Mouse (Mus musculus) midbrain, embryonic 16.5 days (tissue): ENCODE measurements around the gene Aldh18a1. TPM values are rescaled to one million over a fixed set of nuclear protein-coding genes. Genes with fewer than 3 reads are reported as not detected.

Source experiments
- ATAC-seq: fragments of 200-750 bp; cut with Nextera tagmentation; 2 replicates; pipeline ENCODE4 v1.8.0; 2017; ENCODE audit warnings: moderate TSS enrichment
- H3K27ac ChIP-seq: fragments of 300-500 bp; sonication (generic); 2 replicates; pipeline ENCODE4 v1.5.1; 2014; ENCODE audit warnings: mild to moderate bottlenecking, low read length, mixed read lengths
- H3K27me3 ChIP-seq: fragments of 300-500 bp; sonication (generic); 2 replicates; pipeline ENCODE4 v1.6.1; 2014; ENCODE audit warnings: low read depth, low read length, mixed read lengths; ENCODE audit not compliant: control insufficient read depth, insufficient read depth
- H3K36me3 ChIP-seq: fragments of 300-500 bp; sonication (generic); 2 replicates; pipeline ENCODE4 v1.6.1; 2014; ENCODE audit warnings: mild to moderate bottlenecking, low read length, moderate library complexity, mixed read lengths; ENCODE audit not compliant: control insufficient read depth, insufficient read depth
- H3K4me1 ChIP-seq: fragments of 300-500 bp; sonication (generic); 2 replicates; pipeline ENCODE4 v1.6.1; 2014; ENCODE audit warnings: mild to moderate bottlenecking, low read length, mixed read lengths; ENCODE audit not compliant: control insufficient read depth, insufficient read depth
- H3K4me2 ChIP-seq: fragments of 300-500 bp; sonication (generic); 2 replicates; pipeline ENCODE4 v1.6.1; 2014; ENCODE audit warnings: mild to moderate bottlenecking, low read length, mixed read lengths
- H3K4me3 ChIP-seq: fragments of 300-500 bp; sonication (generic); 2 replicates; pipeline ENCODE4 v1.5.1; 2014; ENCODE audit warnings: low read depth, mild to moderate bottlenecking, low read length, moderate library complexity, mixed read lengths
- H3K9ac ChIP-seq: fragments of 300-500 bp; sonication (generic); 2 replicates; pipeline ENCODE4 v1.6.1; 2014; ENCODE audit warnings: low read depth, low read length, mixed read lengths
- H3K9me3 ChIP-seq: fragments of 300-500 bp; sonication (generic); replicated peaks from 2 replicates; pipeline ENCODE4 v1.6.1; 2014; ENCODE audit warnings: mild to moderate bottlenecking, low read length, mixed read lengths; ENCODE audit not compliant: control insufficient read depth, poor library complexity, severe bottlenecking
- WGBS: fragments of 180-500 bp; shearing (Covaris S2); extraction: QIAGEN DNeasy Blood & Tissue Kit; methylation state at CpG from one replicate; pipeline ENCODE4 v1.1.7; 2014; 5-methylcytosine and 5-hydroxymethylcytosine counted together
- polyA plus RNA-seq: library from polyadenylated mRNA; unstranded; fragments of >200 nt; fragmentation: Nextera tagmentation; extraction: Ambion mirVana; gene quantifications from 2 replicates; pipeline ENCODE4 v1.2.1, GENCODE M21; 2015

The Aldh18a1 gene
- polyA plus RNA-seq, 1 experiment from 2014 or later: 58.4 TPM

DNA sequence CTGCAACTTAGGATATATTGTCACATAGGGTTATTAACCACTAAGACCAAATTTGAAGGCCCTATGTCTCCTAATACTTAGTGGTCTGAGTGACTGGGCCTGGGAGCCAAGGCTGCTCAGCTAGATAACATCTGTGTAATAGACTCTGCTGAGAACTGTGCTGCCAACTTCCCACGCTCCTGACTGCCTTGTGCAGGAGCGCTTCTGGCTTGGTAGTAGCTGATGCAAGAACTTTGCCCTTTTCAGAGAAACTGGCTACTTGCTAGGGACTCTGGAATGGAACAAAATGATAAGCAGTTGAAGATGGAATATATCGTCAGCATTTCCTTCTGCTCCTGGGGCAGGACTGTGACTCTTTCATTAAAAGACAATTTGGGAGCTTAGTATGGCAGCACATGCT is 7.0 kb upstream of the Aldh18a1 start:
- Histone ChIP-seq H3K4me1 (no peaks in the 10 kb centered on the region), H3K36me3 (peaks cover 12% of the 10 kb centered on the region), H3K4me2 (no peak overlapping the region), H3K9me3 (no peaks in the 10 kb centered on the region), H3K4me3 (no peak overlapping the region), H3K27me3 (no peaks in the 10 kb centered on the region), H3K9ac (no peak overlapping the region), H3K27ac (no peak overlapping the region)
- 89% methylated on average over 3 of the region's 3 CpGs for WGBS
- ATAC-seq: no peak

DNA sequence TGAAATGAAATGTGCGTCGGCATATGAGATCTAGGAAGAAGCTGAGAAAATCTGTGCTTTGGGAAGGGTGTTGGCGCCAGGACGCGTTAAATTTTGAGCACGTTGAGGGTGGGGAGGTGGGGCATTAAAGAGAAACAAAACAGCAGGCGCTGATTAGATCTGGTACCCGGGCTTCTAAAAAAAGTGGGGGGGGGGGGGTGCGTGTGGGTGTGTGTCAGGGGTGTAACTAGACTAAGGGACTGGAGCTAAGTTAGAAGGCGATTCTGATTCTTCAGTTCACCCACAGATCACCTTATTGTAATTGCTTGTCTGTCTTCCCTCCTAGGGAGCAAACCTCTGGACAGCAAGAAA is 1.2 kb upstream of the Aldh18a1 start:
- H3K4me2 ChIP-seq: peak overlapping the region; percentile 66
- 0 out of 2 replicates have a peak overlapping the region, but pooled peaks have one; percentile 17 for H3K9ac ChIP-seq
- H3K36me3 ChIP-seq: peaks cover 5% of the 10 kb centered on the region
- no peaks in the 10 kb centered on the region for H3K27me3 ChIP-seq
- no peak; the same call in 1 of the 2 replicates for ATAC-seq
- H3K4me3 ChIP-seq: peak overlapping the region; percentile 72
- peaks cover 23% of the 10 kb centered on the region for H3K4me1 ChIP-seq
- peak overlapping the region; percentile 75 for H3K27ac ChIP-seq
- H3K9me3 ChIP-seq: no peaks in the 10 kb centered on the region
- WGBS: under 1% methylated on average over 9 of the region's 10 CpGs

GRCm38 (mm10) chr19:40588847-40589529 is 725 bp upstream of the Aldh18a1 start:
- ATAC-seq: peak; percentile 79
- under 1% methylated on average over 18 of the region's 18 CpGs for WGBS
- Histone ChIP-seq H3K36me3 (peaks cover 3% of the 10 kb centered on the region), H3K4me2 (peak overlapping the region; percentile 66), H3K9me3 (no peaks in the 10 kb centered on the region), H3K27me3 (no peaks in the 10 kb centered on the region), H3K4me1 (peaks cover 23% of the 10 kb centered on the region), H3K27ac (peak overlapping the region; percentile 75), H3K4me3 (peak overlapping the region; percentile 72), H3K9ac (peak overlapping the region; percentile 80)

DNA sequence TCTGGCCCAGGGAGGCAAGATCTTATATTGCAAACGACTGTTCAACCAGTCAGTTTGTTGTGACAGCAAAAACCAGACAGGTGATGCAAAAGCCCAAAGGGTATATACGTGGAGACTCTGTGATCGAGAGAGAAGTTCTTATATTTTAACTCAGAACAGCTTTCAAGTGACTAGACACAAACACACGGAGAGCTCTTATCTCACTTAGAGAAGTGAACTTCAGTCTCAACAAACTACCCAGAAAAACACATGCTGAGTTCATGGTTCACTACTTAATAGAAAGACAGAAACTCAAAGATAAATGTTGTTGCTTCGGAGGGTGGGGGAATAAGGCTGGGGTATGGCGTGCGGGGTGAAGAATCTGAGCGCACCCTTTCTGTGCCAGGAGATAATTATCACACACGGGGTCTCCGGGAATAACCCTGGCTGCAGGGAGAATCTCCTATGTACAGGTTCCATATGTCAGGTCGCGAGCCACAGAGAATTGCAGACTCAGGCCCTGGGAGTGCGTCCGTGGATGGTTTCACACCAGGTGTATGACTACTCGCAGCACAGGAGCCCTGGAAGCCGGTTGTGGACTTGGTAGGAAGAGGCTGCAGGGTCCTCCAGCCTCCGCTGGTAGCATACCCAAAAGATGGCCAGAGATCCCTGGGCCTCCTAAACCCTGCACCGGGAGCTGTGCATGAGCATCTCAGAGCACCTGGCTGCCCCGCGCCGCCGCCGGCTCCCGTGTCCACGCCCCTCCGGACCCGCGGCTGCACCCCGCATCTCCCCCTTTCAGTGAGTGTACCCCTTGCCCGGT is 571 bp downstream of the Aldh18a1 start:
- peak overlapping the region; percentile 83 for H3K27ac ChIP-seq
- H3K4me3 ChIP-seq: peak overlapping the region; percentile 72
- peaks cover 3% of the 10 kb centered on the region; the same call in 1 of the 2 replicates for H3K36me3 ChIP-seq
- peak overlapping the region; percentile 66 for H3K4me2 ChIP-seq
- ATAC-seq: no peak
- no peaks in the 10 kb centered on the region for H3K27me3 ChIP-seq
- H3K4me1 ChIP-seq: peaks cover 23% of the 10 kb centered on the region
- H3K9me3 ChIP-seq: no peaks in the 10 kb centered on the region
- peak overlapping the region; percentile 80 for H3K9ac ChIP-seq
- 4% methylated on average over 30 of the region's 30 CpGs for WGBS

DNA sequence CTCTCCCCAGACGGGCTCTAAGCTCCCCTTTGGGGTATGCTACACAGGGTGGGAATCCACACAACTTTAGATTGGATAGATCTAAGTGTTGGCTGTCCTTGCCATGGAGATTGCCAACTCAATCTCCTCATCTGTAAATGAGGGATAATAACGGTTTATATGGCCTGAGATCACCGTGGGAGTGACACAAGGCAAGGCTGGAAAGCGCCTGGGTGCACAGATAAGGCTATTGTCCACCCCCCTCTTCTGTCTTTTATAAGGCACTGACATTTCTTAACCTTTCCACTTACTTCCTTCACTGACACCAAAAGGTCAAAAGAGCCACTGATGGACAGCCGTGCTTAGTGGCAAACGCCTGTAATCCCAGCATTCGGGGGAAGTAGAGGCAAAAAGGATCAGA is 1.4 kb downstream of the Aldh18a1 start:
- peaks cover 8% of the 10 kb centered on the region for H3K36me3 ChIP-seq
- H3K27me3 ChIP-seq: no peaks in the 10 kb centered on the region
- peak overlapping the region; percentile 66 for H3K4me2 ChIP-seq
- H3K27ac ChIP-seq: no peak overlapping the region
- no peaks in the 10 kb centered on the region for H3K9me3 ChIP-seq
- peak overlapping the region; percentile 80 for H3K9ac ChIP-seq
- no peak for ATAC-seq
- peak overlapping the region; percentile 72 for H3K4me3 ChIP-seq
- 58% methylated on average over 7 of the region's 7 CpGs for WGBS
- peaks cover 23% of the 10 kb centered on the region for H3K4me1 ChIP-seq

DNA sequence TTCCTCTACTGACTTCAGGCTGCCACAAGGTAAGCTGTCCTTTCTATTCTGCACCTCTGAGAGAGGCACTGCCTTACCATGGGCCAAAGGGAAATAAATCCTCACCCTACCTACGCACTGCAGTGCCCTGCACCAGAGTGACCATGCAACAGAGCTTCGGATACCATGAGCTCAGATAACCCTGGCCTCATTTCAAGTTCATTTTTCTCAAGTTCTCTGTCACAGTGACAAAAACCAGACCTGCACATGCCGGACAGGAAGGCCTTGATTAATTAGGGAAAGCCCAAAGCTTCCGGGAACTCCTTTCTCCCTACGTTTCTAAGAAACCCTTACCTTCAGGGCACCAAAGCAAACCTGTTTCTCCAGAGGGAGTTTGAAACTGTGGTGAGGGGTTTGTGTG is 6.6 kb downstream of the Aldh18a1 start:
- Histone ChIP-seq H3K27ac (no peak overlapping the region), H3K36me3 (peaks cover 26% of the 10 kb centered on the region)

GRCm38 (mm10) chr19:40580902-40581301 is 7.4 kb downstream of the Aldh18a1 start:
- H3K4me1 ChIP-seq: peaks cover 7% of the 10 kb centered on the region; the same call in 1 of the 2 replicates
- WGBS: 81% methylated on average over 2 of the region's 2 CpGs
- H3K4me2 ChIP-seq: no peak overlapping the region
- H3K9ac ChIP-seq: no peak overlapping the region
- H3K27ac ChIP-seq: no peak overlapping the region
- no peak overlapping the region for H3K4me3 ChIP-seq
- H3K9me3 ChIP-seq: no peaks in the 10 kb centered on the region
- no peak for ATAC-seq
- no peaks in the 10 kb centered on the region for H3K27me3 ChIP-seq
- peaks cover 33% of the 10 kb centered on the region for H3K36me3 ChIP-seq

More for the DNA sequence above, 6.6 kb downstream of the Aldh18a1 start:
- no peak overlapping the region for H3K4me2 ChIP-seq
- no peaks in the 10 kb centered on the region for H3K27me3 ChIP-seq
- no peak for ATAC-seq
- H3K9me3 ChIP-seq: no peaks in the 10 kb centered on the region
- H3K4me3 ChIP-seq: no peak overlapping the region
- WGBS: 94% methylated on average over 5 of the region's 5 CpGs
- H3K4me1 ChIP-seq: peaks cover 14% of the 10 kb centered on the region
- no peak overlapping the region for H3K9ac ChIP-seq

GRCm38 (mm10) chr19:40575438-40575837 is 12.8 kb downstream of the Aldh18a1 start:
- Histone ChIP-seq H3K4me2 (no peak overlapping the region), H3K4me3 (no peak overlapping the region), H3K9me3 (peaks cover 2% of the 10 kb centered on the region; the same call in 1 of the 2 replicates), H3K36me3 (peaks cover 61% of the 10 kb centered on the region), H3K4me1 (no peaks in the 10 kb centered on the region), H3K27me3 (no peaks in the 10 kb centered on the region), H3K27ac (no peak overlapping the region), H3K9ac (no peak overlapping the region)
- WGBS: 86% methylated on average over 5 of the region's 5 CpGs
- no peak for ATAC-seq

DNA sequence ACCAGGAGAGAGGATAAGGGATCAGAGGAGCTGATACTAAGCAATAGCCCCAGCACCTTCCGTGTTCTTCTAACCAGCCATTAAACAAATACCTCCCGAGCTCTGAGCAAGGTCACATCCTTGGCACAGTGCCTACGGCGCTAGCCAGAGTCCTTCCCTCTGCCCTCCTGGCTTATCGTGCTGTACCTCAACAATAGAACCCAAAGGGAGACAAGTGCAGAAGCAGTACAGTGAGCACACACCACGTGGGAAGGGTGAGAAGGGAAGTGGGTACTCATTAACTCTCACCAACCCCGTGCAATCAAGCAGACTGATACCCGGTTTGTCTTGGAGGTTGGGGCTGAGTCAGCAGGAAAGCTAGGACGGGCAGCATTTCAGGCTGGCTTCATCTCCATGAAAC is 17.5 kb downstream of the Aldh18a1 start:
- H3K36me3 ChIP-seq: peaks cover 73% of the 10 kb centered on the region

More for the DNA sequence above, 17.5 kb downstream of the Aldh18a1 start:
- H3K4me3 ChIP-seq: no peak overlapping the region
- H3K4me2 ChIP-seq: no peak overlapping the region
- peaks cover 4% of the 10 kb centered on the region; the same call in 1 of the 2 replicates for H3K9me3 ChIP-seq
- no peaks in the 10 kb centered on the region for H3K27me3 ChIP-seq
- no peaks in the 10 kb centered on the region for H3K4me1 ChIP-seq
- WGBS: 95% methylated on average over 9 of the region's 9 CpGs
- no peak overlapping the region for H3K9ac ChIP-seq
- no peak for ATAC-seq
- H3K27ac ChIP-seq: no peak overlapping the region
